Mouse (Mus musculus): ENCODE measurements at regions not wholly inside any gene's neighbourhood (a gene's known extent, or its start where the extent isn't known, plus 50 kb on each side); places are given as distances from the start of the nearest gene placed in this dataset.

- TF ChIP-seq CTCF (IDR thresholded peaks at IDR 0.05; ENCODE audit: low read depth) = peak; percentile 34; the same call in 1 of the 2 replicates
- Histone ChIP-seq H3K36me3 (ENCODE audit: insufficient read depth, low read length) (no peaks in the 10 kb centered on the region), H3K4me3 (ENCODE audit: low read length) (peak overlapping the region; percentile 29), H3K9ac (replicated peaks; ENCODE audit: low read length) (0 out of 2 replicates have a peak overlapping the region, but pooled peaks have one; percentile 24), H3K4me2 (ENCODE audit: low read depth, low read length) (peak overlapping the region; percentile 58), H3K9me3 (ENCODE audit: low read length) (no peaks in the 10 kb centered on the region), H3K27me3 (ENCODE audit: insufficient read depth, low read length) (peaks cover 4% of the 10 kb centered on the region; the same call in 1 of the 2 replicates), H3K4me1 (ENCODE audit: insufficient read depth, low read length) (peaks cover 13% of the 10 kb centered on the region; the same call in 1 of the 2 replicates), H3K27ac (no peak overlapping the region)
- DNase-seq (ENCODE audit: low spot score) (peak; percentile 49), ATAC-seq (0 out of 2 replicates have a peak, but pooled peaks have one; percentile 31)
- WGBS = 5% methylated on average over 15 of the region's 15 CpGs
Measured at GRCm38 (mm10) chr17:49172052-49172799, 240.0 kb downstream of the Lrfn2 start.

DNA sequence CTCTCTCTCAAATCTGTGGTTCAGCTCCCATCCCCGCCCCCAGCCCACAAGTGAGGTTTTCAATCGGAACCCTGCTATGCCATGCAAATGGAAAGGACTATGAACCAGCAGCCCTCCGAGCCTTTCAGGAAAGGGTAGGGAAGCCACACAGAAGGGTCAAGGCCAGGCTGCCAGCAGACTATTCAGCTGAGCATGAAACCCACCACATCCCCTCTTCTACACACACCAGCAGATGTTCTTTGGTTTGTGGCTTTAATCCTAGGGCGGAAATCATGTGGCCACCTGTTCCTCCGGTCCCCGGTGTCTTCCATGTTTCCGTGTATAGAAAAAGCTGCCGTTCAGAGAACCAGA, 240.6 kb downstream of the Lrfn2 start:
- no peak overlapping the region for H3K4me2 ChIP-seq (ENCODE audit: low read depth, low read length)
- H3K36me3 ChIP-seq (ENCODE audit: insufficient read depth, low read length) = no peaks in the 10 kb centered on the region
- ATAC-seq (0 out of 2 replicates have a peak, but pooled peaks have one; percentile 35), DNase-seq (ENCODE audit: low spot score) (peak; percentile 21)
- H3K4me1 ChIP-seq (ENCODE audit: insufficient read depth, low read length) = peaks cover 13% of the 10 kb centered on the region; the same call in 1 of the 2 replicates
- H3K27ac ChIP-seq = no peak overlapping the region
- no peak for TF ChIP-seq CTCF (IDR thresholded peaks at IDR 0.05; ENCODE audit: low read depth)
- no peaks in the 10 kb centered on the region for H3K9me3 ChIP-seq (ENCODE audit: low read length)
- H3K4me3 ChIP-seq (ENCODE audit: low read length) = no peak overlapping the region
- H3K27me3 ChIP-seq (ENCODE audit: insufficient read depth, low read length) = peaks cover 4% of the 10 kb centered on the region; the same call in 1 of the 2 replicates
- no peak overlapping the region for H3K9ac ChIP-seq (replicated peaks; ENCODE audit: low read length)
- 45% methylated on average over 8 of the region's 8 CpGs for WGBS

- no peaks in the 10 kb centered on the region for H3K9me3 ChIP-seq (ENCODE audit: low read length)
- WGBS = 56% methylated on average over 6 of the region's 6 CpGs
- H3K27me3 ChIP-seq (ENCODE audit: insufficient read depth, low read length) = peaks cover 4% of the 10 kb centered on the region; the same call in 1 of the 2 replicates
- ATAC-seq = no peak
- no peak overlapping the region for H3K4me3 ChIP-seq (ENCODE audit: low read length)
- no peak overlapping the region for H3K9ac ChIP-seq (replicated peaks; ENCODE audit: low read length)
- no peak for DNase-seq (ENCODE audit: low spot score)
- no peaks in the 10 kb centered on the region for H3K4me1 ChIP-seq (ENCODE audit: insufficient read depth, low read length)
- no peak for TF ChIP-seq CTCF (IDR thresholded peaks at IDR 0.05; ENCODE audit: low read depth)
- H3K36me3 ChIP-seq (ENCODE audit: insufficient read depth, low read length) = no peaks in the 10 kb centered on the region
- no peak overlapping the region for H3K27ac ChIP-seq
- no peak overlapping the region for H3K4me2 ChIP-seq (ENCODE audit: low read depth, low read length)
Measured at GRCm38 (mm10) chr17:49177966-49178731, 246.0 kb downstream of the Lrfn2 start.

DNA sequence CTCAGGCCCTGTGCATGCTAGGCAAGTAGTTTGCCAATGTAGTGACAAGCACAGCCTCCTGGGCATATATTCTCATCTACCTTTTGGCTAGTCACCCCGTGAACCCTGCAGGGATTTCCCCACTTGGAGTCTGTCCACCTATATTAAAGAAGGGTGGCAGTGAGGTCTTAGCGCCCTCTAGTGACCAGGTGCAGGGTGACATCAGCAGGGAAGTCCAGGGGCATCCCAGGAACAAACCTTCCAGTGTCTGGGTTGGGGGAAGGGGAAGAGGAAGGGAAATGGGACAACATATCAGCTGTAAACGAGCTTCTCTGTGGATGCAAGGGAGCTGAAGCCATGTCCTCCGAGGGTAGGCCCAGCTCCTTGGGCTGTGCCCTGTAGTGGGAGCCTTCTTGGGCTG, 245.7 kb upstream of the Mocs1 start:
- H3K4me2 ChIP-seq (ENCODE audit: low read depth, low read length) = no peak overlapping the region
- no peaks in the 10 kb centered on the region for H3K27me3 ChIP-seq (ENCODE audit: insufficient read depth, low read length)
- H3K9me3 ChIP-seq (ENCODE audit: low read length) = no peaks in the 10 kb centered on the region
- TF ChIP-seq CTCF (IDR thresholded peaks at IDR 0.05; ENCODE audit: low read depth) = peak; percentile 73
- H3K4me3 ChIP-seq (ENCODE audit: low read length) = no peak overlapping the region
- DNase-seq (ENCODE audit: low spot score) (peak; percentile 23), ATAC-seq (no peak)
- H3K27ac ChIP-seq = no peak overlapping the region
- 9% methylated on average over 4 of the region's 4 CpGs for WGBS
- no peaks in the 10 kb centered on the region for H3K4me1 ChIP-seq (ENCODE audit: insufficient read depth, low read length)
- H3K9ac ChIP-seq (replicated peaks; ENCODE audit: low read length) = no peak overlapping the region
- H3K36me3 ChIP-seq (ENCODE audit: insufficient read depth, low read length) = no peaks in the 10 kb centered on the region

DNA sequence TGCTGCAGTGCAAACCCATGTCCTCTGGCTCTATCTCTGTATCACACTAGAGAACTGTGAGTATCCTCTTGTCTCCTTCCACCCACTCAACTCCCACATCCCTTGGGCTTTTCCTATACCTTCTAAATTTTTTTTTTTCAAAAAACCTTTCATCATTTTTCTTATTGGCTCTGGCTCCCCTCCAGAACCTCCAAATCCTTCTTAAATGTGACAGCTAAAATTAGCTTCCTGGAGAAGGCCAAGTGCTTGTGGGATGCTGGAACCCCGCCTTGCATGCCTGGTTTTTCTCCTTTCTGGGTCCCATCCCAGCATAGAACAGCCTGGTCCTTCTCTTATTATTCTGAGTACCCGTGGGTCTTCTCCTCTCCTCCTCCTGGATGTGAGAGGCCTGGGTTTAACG, 244.2 kb upstream of the Mocs1 start:
- WGBS = 68% methylated on average over 3 of the region's 3 CpGs

GRCm38 (mm10) chr17:49185052-49185612, 243.0 kb upstream of the Mocs1 start:
- ATAC-seq = no peak
- DNase-seq (ENCODE audit: low spot score) = peak; percentile 14
- 39% methylated on average over 8 of the region's 8 CpGs for WGBS
- Histone ChIP-seq H3K4me2 (ENCODE audit: low read depth, low read length) (no peak overlapping the region), H3K4me3 (ENCODE audit: low read length) (no peak overlapping the region), H3K27me3 (ENCODE audit: insufficient read depth, low read length) (no peaks in the 10 kb centered on the region), H3K27ac (no peak overlapping the region), H3K36me3 (ENCODE audit: insufficient read depth, low read length) (no peaks in the 10 kb centered on the region), H3K9ac (replicated peaks; ENCODE audit: low read length) (no peak overlapping the region), H3K9me3 (ENCODE audit: low read length) (no peaks in the 10 kb centered on the region), H3K4me1 (ENCODE audit: insufficient read depth, low read length) (no peaks in the 10 kb centered on the region)
- no peak for TF ChIP-seq CTCF (IDR thresholded peaks at IDR 0.05; ENCODE audit: low read depth)

More for the DNA sequence above, 244.2 kb upstream of the Mocs1 start:
- no peaks in the 10 kb centered on the region for H3K4me1 ChIP-seq (ENCODE audit: insufficient read depth, low read length)
- no peak overlapping the region for H3K9ac ChIP-seq (replicated peaks; ENCODE audit: low read length)
- H3K9me3 ChIP-seq (ENCODE audit: low read length) = no peaks in the 10 kb centered on the region
- no peak overlapping the region for H3K4me3 ChIP-seq (ENCODE audit: low read length)
- TF ChIP-seq CTCF (IDR thresholded peaks at IDR 0.05; ENCODE audit: low read depth) = no peak
- no peak overlapping the region for H3K27ac ChIP-seq
- DNase-seq (ENCODE audit: low spot score) (no peak), ATAC-seq (no peak)
- H3K36me3 ChIP-seq (ENCODE audit: insufficient read depth, low read length) = no peaks in the 10 kb centered on the region
- H3K4me2 ChIP-seq (ENCODE audit: low read depth, low read length) = no peak overlapping the region
- H3K27me3 ChIP-seq (ENCODE audit: insufficient read depth, low read length) = no peaks in the 10 kb centered on the region

Data from hindbrain, postnatal 0 days (tissue).